In the genomic region with DNA sequence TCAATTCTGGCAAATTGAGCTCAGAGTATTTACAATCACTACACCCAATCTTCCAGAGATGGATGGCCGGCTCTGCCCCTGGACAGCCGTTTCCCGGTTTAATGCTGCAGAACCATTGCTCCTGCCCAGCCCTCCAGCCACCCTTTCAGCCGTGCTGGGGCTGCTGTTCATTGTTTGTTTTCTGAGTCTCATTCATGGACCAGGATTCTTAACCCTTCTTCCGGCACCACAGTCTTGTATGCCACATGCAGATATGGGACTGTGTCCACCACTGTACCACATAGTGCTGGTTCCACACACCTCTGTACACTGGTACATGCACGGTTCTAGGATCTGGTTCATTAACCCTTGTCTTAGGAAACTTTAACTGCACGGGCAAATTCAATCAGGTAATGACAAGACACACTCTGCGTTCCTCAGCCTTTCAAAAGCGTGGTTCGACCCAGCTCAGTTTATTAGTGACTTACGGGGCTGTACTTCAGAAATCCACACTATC, we compare ENCODE assay signal across 23 mouse cellular contexts.
"Had no signal": no experiment of that assay in that cellular context is flagged by ENCODE, and none has a peak within 500 bp of the region (broad histone marks: within the 10 kb centered on the region; RNA-seq: fewer than 3 reads in every experiment).

No protein-coding gene starts in this region.

- ATAC-seq: forebrain, embryonic 15.5 days; forebrain, postnatal 0 days; hindbrain, postnatal 0 days had no signal

- H3K4me1 ChIP-seq: forebrain, embryonic 15.5 days; heart, embryonic 15.5 days; hindbrain, embryonic 15.5 days had no signal

- H3K36me3 ChIP-seq: forebrain, embryonic 15.5 days; heart, embryonic 13.5 days; heart, embryonic 15.5 days; hindbrain, embryonic 13.5 days; hindbrain, embryonic 15.5 days; limb, embryonic 10.5 days; limb, embryonic 12.5 days; liver, embryonic 13.5 days had no signal

- H3K9ac ChIP-seq: forebrain, embryonic 15.5 days; forebrain, postnatal 0 days; heart, embryonic 13.5 days; heart, embryonic 15.5 days; hindbrain, embryonic 13.5 days; hindbrain, embryonic 15.5 days; limb, embryonic 12.5 days; liver, embryonic 13.5 days had no signal

- H3K4me2 ChIP-seq: forebrain, embryonic 15.5 days; heart, embryonic 11.5 days; heart, embryonic 13.5 days; heart, embryonic 15.5 days; hindbrain, embryonic 13.5 days; hindbrain, embryonic 15.5 days; limb, embryonic 12.5 days; liver, embryonic 11.5 days; liver, embryonic 13.5 days had no signal

- DNase-seq: forebrain, postnatal 0 days; gastrocnemius, postnatal 14 days; gastrocnemius, postnatal 36 days; heart, adult 11 months; heart, adult 2 months; heart, postnatal 14 days; heart, postnatal 36 days; kidney, adult 11 months; kidney, postnatal 14 days; layer of hippocampus, adult 9-11 months; layer of hippocampus, postnatal 36 days; liver; liver, embryonic 13.5 days had no signal

- H3K27ac ChIP-seq: forebrain, embryonic 15.5 days; heart, adult 2 months; heart, embryonic 13.5 days; heart, embryonic 15.5 days; hindbrain, embryonic 13.5 days; hindbrain, embryonic 15.5 days; hindbrain, postnatal 0 days; limb, embryonic 10.5 days; limb, embryonic 12.5 days; liver, embryonic 13.5 days had no signal

- H3K9me3 ChIP-seq: forebrain, embryonic 15.5 days; heart, embryonic 13.5 days; heart, embryonic 15.5 days; hindbrain, embryonic 13.5 days; hindbrain, embryonic 15.5 days; limb, embryonic 10.5 days; limb, embryonic 12.5 days; liver, embryonic 13.5 days had no signal

- H3K27me3 ChIP-seq: forebrain, embryonic 15.5 days; heart, embryonic 13.5 days; heart, embryonic 15.5 days; hindbrain, embryonic 13.5 days; hindbrain, embryonic 15.5 days; limb, embryonic 12.5 days; liver, embryonic 13.5 days had no signal

- H3K4me3 ChIP-seq: forebrain, embryonic 15.5 days; heart, adult 2 months; heart, embryonic 13.5 days; heart, embryonic 15.5 days; hindbrain, embryonic 13.5 days; hindbrain, embryonic 15.5 days; limb, embryonic 10.5 days; limb, embryonic 12.5 days; liver, embryonic 13.5 days had no signal
